Mouse (Mus musculus): Measurements from ENCODE around the gene Pmfbp1.

- peak; percentile 94 for TF ChIP-seq CTCF (conservative IDR thresholded peaks at IDR 0.05; ENCODE audit: low read length)
- TF ChIP-seq NANOG (IDR thresholded peaks at IDR 0.05; ENCODE audit: borderline replicate concordance, low read length), result no peak
- no peak for TF ChIP-seq POU5F1 (IDR thresholded peaks at IDR 0.05; ENCODE audit: borderline replicate concordance, low read length)
Measured at GRCm38 (mm10) chr8:109551663-109552062, 57.8 kb downstream of the Pmfbp1 start.
